Mouse (Mus musculus) CH12F3 (cell line): Measurements from ENCODE around the gene Csnk1e.

Experiments used
- in situ Hi-C: fragments of 300-500 bp; cut with MboI; formaldehyde crosslinking; loops from 2 replicates; pipeline ENCODE4 v1.14.3; 2020; ENCODE audit warnings: low sequenced_read_pairs

Gene Csnk1e

GRCm38 (mm10) chr15:79368313-79368811 is 87.0 kb downstream of the Csnk1e start:
- in situ Hi-C loops: no loop called here
